Mouse (Mus musculus): ENCODE data around the gene Ikzf1.

DNA sequence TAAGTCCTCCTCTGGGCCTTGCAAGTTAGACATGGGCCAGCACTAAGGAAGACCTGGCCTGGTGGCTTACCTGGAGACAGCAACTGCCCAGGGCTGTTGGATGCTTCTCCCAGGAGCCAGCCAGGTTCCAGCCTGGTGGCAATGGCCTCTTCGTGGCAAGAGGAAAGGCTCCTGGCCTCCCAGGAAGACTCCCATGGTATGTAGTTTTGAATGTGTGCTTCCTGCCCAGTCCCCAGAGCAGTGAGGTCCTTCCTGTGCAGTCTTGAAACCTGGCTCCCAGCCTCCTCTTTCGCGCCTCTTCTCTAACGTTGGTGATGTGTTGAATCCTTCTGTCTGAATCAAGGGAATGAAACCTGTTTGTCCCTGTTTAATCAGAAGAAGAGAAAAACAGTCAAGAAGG lies 11.1 kb downstream of the Ikzf1 start:
- TF ChIP-seq CTCF (IDR thresholded peaks at IDR 0.05; ENCODE audit: extremely low read depth, insufficient read depth, low read length) (no peak), POLR2A (IDR thresholded peaks at IDR 0.05; ENCODE audit: extremely low read depth, insufficient read depth, low read length) (no peak)
